ENCODE assay signal across 22 mouse cellular contexts in the genomic region with DNA sequence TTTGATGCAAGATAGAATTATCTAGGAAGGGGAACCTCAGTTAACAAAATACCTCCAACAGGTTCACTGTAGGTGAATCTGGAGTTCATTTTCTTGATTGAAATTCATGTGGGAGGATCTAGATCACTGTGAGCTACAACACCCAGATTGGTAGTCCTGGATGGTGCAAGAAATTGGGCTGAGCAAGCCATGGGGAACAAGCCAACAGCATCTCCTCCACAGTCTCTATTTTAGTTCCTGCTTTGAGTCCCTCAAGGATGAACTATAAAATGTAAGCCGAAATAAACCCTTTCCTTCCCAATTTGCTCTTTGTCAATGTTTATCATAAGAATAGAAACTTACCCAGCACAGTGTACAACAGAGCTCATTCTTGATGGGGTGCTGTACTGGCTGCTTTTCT.
"Had no signal": no experiment of that assay in that cellular context is flagged by ENCODE, and none has a peak within 500 bp of the region (broad histone marks: within the 10 kb centered on the region; RNA-seq: fewer than 3 reads in every experiment).

No protein-coding gene starts in this region.

- DNase-seq: heart, postnatal 10 days; heart, postnatal 14 days; heart, postnatal 36 days; heart, postnatal 4 days; kidney, adult 11 months; kidney, adult 18-20 months; kidney, adult 2 months; kidney, adult 8-10 months; kidney, adult 9 months; kidney, postnatal 10 days; kidney, postnatal 14 days; kidney, postnatal 25 days; kidney, postnatal 36 days; kidney, postnatal 4 days; layer of hippocampus, adult 9-11 months; layer of hippocampus, postnatal 36 days had no signal

- ATAC-seq: hindbrain, embryonic 16.5 days; hindbrain, postnatal 0 days; inflammation-experienced regulatory T-cells, adult 6 months; intestine, embryonic 15.5 days; intestine, embryonic 16.5 days; intestine, postnatal 0 days had no signal
